Mouse (Mus musculus): Measurements from ENCODE around the gene Pdcd6ip. TPM values are rescaled to one million over a fixed set of nuclear protein-coding genes. Genes with fewer than 3 reads are reported as not detected.

Gene Pdcd6ip
- polyA plus RNA-seq (2015; fragmentation: Nextera tagmentation; extraction: Ambion mirVana): 44.6 and 48.1 TPM in 2 replicates

DNA sequence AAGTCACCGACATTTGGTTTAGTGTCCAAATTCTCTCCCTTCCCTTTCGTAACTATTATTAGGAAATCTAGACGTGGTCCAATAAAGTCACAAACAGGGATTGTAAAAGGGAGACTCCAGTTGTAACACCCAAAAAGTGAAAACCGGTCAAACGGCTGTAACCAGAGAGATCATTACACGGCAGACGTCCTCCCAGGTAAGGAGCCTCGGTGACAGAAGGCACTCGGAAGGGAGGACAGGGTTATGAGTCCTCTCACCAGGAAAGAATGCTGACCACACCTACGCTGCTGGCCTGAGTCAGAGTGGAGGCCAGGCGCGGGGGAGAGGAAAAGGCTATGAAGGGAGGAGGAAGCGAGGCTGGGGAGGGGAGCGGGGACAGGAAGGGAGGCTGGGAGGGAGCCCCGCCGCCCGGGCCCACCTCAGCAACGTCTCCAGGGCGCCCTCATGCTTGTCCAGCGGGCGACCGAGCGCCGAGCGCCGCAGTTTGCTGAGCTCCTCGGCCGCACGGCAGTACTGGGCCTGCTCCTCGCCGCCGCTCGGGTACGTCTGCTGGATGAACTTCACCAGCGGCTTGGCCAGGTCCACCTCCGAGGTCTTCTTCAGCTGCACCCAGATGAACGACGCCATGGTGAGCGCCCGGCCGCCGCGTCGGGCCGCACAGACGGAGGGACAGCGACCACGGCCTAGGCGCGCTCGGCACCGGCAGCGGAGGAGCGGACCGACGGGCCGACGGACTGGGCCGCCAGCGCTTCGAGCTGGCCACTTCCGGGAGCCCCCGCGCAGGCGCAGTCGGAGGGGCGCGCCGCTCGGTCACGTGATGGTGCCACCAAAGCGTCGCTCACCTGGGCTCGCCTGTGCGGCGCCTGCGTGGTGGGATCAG, at the start of gene Pdcd6ip:
TSS of gene Pdcd6ip (minus strand) at position 779 of the 880 bp plus-strand sequence.
- no peaks in the 10 kb centered on the region for H3K27me3 ChIP-seq (replicated peaks; ENCODE audit: control insufficient read depth, insufficient read depth, low read length)
- peak within 1 kb of the TSS; percentile 67 for H3K27ac ChIP-seq (ENCODE audit: low read length)
- no peaks in the 10 kb centered on the region for H3K36me3 ChIP-seq (ENCODE audit: control insufficient read depth, insufficient read depth)
- peak; percentile 93 for ATAC-seq
- peak within 1 kb of the TSS; percentile 93 for H3K4me2 ChIP-seq (ENCODE audit: low read length)
- no peaks in the 10 kb centered on the region for H3K9me3 ChIP-seq (ENCODE audit: control insufficient read depth, low read length)
- peaks cover 21% of the 10 kb centered on the region for H3K4me1 ChIP-seq (replicated peaks; ENCODE audit: control insufficient read depth, insufficient read depth, low read length)
- 2% methylated on average over 67 of the region's 77 CpGs for WGBS
- H3K9ac ChIP-seq (replicated peaks; ENCODE audit: low read depth, low read length): peak within 1 kb of the TSS; percentile 97
- peak within 1 kb of the TSS; percentile 98 for H3K4me3 ChIP-seq (replicated peaks; ENCODE audit: low read length)

- no peak overlapping the region for H3K4me2 ChIP-seq (ENCODE audit: low read length)
- H3K27me3 ChIP-seq (replicated peaks; ENCODE audit: control insufficient read depth, insufficient read depth, low read length): no peaks in the 10 kb centered on the region
- H3K4me3 ChIP-seq (replicated peaks; ENCODE audit: low read length): no peak overlapping the region
- WGBS: 82% methylated on average over 15 of the region's 15 CpGs
- peaks cover 3% of the 10 kb centered on the region; the same call in 1 of the 2 replicates for H3K4me1 ChIP-seq (replicated peaks; ENCODE audit: control insufficient read depth, insufficient read depth, low read length)
- H3K27ac ChIP-seq (ENCODE audit: low read length): no peak overlapping the region
- H3K9ac ChIP-seq (replicated peaks; ENCODE audit: low read depth, low read length): no peak overlapping the region
- no peaks in the 10 kb centered on the region for H3K9me3 ChIP-seq (ENCODE audit: control insufficient read depth, low read length)
- no peak for ATAC-seq
- no peaks in the 10 kb centered on the region for H3K36me3 ChIP-seq (ENCODE audit: control insufficient read depth, insufficient read depth)
Observed at GRCm38 (mm10) chr9:113755888-113756719, 48.0 kb upstream of the Pdcd6ip start.

- no peak for ATAC-seq
- no peak overlapping the region for H3K4me2 ChIP-seq (ENCODE audit: low read length)
Observed at GRCm38 (mm10) chr9:113749356-113749755, 41.3 kb upstream of the Pdcd6ip start.

DNA sequence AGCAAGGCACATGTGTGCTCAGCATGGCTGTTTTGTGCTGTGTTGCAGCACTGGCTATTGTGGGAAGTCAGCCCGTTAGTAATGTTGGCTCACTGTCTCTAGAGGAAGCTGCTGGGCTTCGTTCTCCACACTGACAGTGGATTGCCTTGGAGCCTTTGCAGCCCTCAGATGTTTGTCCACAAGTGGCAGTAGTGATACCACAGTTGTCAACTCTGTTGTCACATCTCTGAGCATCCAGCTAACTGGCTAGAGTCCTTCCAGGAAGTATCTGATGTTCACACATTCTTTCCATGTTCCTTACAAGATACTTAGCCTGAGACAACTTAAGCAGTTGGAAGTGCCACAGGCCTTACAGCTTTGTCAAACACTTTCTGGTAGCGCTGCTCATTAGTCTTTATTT, 35.2 kb upstream of the Pdcd6ip start:
- Histone ChIP-seq H3K4me2 (ENCODE audit: low read length) (no peak overlapping the region), H3K4me3 (replicated peaks; ENCODE audit: low read length) (no peak overlapping the region), H3K27me3 (replicated peaks; ENCODE audit: control insufficient read depth, insufficient read depth, low read length) (no peaks in the 10 kb centered on the region), H3K36me3 (ENCODE audit: control insufficient read depth, insufficient read depth) (no peaks in the 10 kb centered on the region), H3K27ac (ENCODE audit: low read length) (no peak overlapping the region), H3K4me1 (replicated peaks; ENCODE audit: control insufficient read depth, insufficient read depth, low read length) (peaks cover 12% of the 10 kb centered on the region), H3K9ac (replicated peaks; ENCODE audit: low read depth, low read length) (no peak overlapping the region), H3K9me3 (ENCODE audit: control insufficient read depth, low read length) (no peaks in the 10 kb centered on the region)
- ATAC-seq: no peak
- 49% methylated on average over 3 of the region's 3 CpGs for WGBS

More at GRCm38 (mm10) chr9:113749356-113749755, 41.3 kb upstream of the Pdcd6ip start:
- H3K9ac ChIP-seq (replicated peaks; ENCODE audit: low read depth, low read length): no peak overlapping the region
- no peak overlapping the region for H3K4me3 ChIP-seq (replicated peaks; ENCODE audit: low read length)
- H3K4me1 ChIP-seq (replicated peaks; ENCODE audit: control insufficient read depth, insufficient read depth, low read length): no peaks in the 10 kb centered on the region
- WGBS: 45% methylated on average over 7 of the region's 7 CpGs
- no peaks in the 10 kb centered on the region for H3K27me3 ChIP-seq (replicated peaks; ENCODE audit: control insufficient read depth, insufficient read depth, low read length)
- H3K36me3 ChIP-seq (ENCODE audit: control insufficient read depth, insufficient read depth): no peaks in the 10 kb centered on the region
- H3K27ac ChIP-seq (ENCODE audit: low read length): no peak overlapping the region
- H3K9me3 ChIP-seq (ENCODE audit: control insufficient read depth, low read length): no peaks in the 10 kb centered on the region

DNA sequence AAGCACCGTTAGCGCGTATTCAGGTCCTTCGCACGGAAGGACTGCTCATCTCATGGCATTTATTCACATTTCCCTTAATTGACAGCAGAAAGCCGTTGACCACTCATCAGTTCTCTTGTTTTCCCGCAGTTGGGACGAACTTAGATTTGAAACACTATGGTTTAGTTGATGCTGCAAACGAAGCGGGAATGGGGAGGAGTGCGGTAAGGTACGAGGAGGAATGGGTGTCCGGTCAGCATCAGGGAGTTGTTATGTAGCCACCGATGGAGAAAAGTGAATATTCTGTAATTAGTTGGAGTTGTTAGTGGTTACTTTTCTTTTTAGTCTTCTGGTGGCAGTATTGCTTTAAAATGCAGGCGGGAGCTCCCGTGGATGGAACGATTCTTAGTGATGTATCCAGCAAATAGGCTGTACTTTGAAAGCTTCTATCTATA, 34.3 kb upstream of the Pdcd6ip start:
- Histone ChIP-seq H3K4me1 (replicated peaks; ENCODE audit: control insufficient read depth, insufficient read depth, low read length) (peaks cover 12% of the 10 kb centered on the region), H3K4me2 (ENCODE audit: low read length) (peak overlapping the region; percentile 81), H3K4me3 (replicated peaks; ENCODE audit: low read length) (peak overlapping the region; percentile 97), H3K27me3 (replicated peaks; ENCODE audit: control insufficient read depth, insufficient read depth, low read length) (no peaks in the 10 kb centered on the region), H3K9me3 (ENCODE audit: control insufficient read depth, low read length) (no peaks in the 10 kb centered on the region), H3K36me3 (ENCODE audit: control insufficient read depth, insufficient read depth) (no peaks in the 10 kb centered on the region), H3K27ac (ENCODE audit: low read length) (no peak overlapping the region), H3K9ac (replicated peaks; ENCODE audit: low read depth, low read length) (peak overlapping the region; percentile 6; the same call in 1 of the 2 replicates)
- 1% methylated on average over 17 of the region's 17 CpGs for WGBS
- ATAC-seq: no peak

GRCm38 (mm10) chr9:113741637-113742137, 33.6 kb upstream of the Pdcd6ip start:
- Histone ChIP-seq H3K4me1 (replicated peaks; ENCODE audit: control insufficient read depth, insufficient read depth, low read length) (peaks cover 12% of the 10 kb centered on the region), H3K4me2 (ENCODE audit: low read length) (peak overlapping the region; percentile 81), H3K9ac (replicated peaks; ENCODE audit: low read depth, low read length) (peak overlapping the region; percentile 73), H3K27me3 (replicated peaks; ENCODE audit: control insufficient read depth, insufficient read depth, low read length) (no peaks in the 10 kb centered on the region), H3K9me3 (ENCODE audit: control insufficient read depth, low read length) (no peaks in the 10 kb centered on the region), H3K36me3 (ENCODE audit: control insufficient read depth, insufficient read depth) (no peaks in the 10 kb centered on the region), H3K4me3 (replicated peaks; ENCODE audit: low read length) (peak overlapping the region; percentile 97), H3K27ac (ENCODE audit: low read length) (peak overlapping the region; percentile 45)
- WGBS: under 1% methylated on average over 61 of the region's 64 CpGs
- ATAC-seq: peak; percentile 81; the same call in 1 of the 2 replicates

DNA sequence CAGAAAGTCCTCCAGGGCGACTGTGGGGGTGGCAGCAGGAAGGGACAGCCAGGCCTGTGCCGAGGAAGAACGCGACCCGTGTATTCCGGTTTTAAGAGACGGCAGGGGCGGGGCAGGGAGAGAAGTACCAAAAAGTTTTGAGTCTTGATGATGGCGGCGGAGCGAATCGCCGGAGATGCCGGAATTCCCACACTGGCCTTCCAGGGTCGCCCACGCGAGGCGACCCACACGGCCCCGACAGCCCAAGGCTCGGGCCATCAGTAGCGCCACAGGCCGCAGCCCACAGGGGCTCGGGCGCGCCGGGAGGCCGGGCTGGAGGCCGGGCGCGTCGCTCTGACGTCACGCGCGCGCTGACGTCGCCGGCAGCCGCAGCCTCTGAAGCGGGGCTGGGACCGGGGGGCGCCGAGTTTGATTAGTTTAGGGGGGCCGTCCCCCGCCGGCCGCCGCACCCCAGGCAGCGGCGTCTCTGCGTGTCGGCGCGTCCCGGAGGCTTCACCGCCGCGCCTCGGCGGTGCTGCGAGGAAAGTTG, 33.1 kb upstream of the Pdcd6ip start, which contains the start of gene Clasp2:
TSS of gene Clasp2 (plus strand) at position 366 of the 529 bp plus-strand sequence.
- H3K27me3 ChIP-seq (replicated peaks; ENCODE audit: control insufficient read depth, insufficient read depth, low read length): no peaks in the 10 kb centered on the region
- peak within 1 kb of the TSS; percentile 97 for H3K4me3 ChIP-seq (replicated peaks; ENCODE audit: low read length)
- ATAC-seq: peak; percentile 97
- H3K4me1 ChIP-seq (replicated peaks; ENCODE audit: control insufficient read depth, insufficient read depth, low read length): peaks cover 12% of the 10 kb centered on the region
- no peaks in the 10 kb centered on the region for H3K9me3 ChIP-seq (ENCODE audit: control insufficient read depth, low read length)
- H3K4me2 ChIP-seq (ENCODE audit: low read length): peak within 1 kb of the TSS; percentile 81
- peak within 1 kb of the TSS; percentile 73 for H3K9ac ChIP-seq (replicated peaks; ENCODE audit: low read depth, low read length)
- H3K27ac ChIP-seq (ENCODE audit: low read length): peak within 1 kb of the TSS; percentile 45
- no peaks in the 10 kb centered on the region for H3K36me3 ChIP-seq (ENCODE audit: control insufficient read depth, insufficient read depth)
- WGBS: under 1% methylated on average over 63 of the region's 63 CpGs

DNA sequence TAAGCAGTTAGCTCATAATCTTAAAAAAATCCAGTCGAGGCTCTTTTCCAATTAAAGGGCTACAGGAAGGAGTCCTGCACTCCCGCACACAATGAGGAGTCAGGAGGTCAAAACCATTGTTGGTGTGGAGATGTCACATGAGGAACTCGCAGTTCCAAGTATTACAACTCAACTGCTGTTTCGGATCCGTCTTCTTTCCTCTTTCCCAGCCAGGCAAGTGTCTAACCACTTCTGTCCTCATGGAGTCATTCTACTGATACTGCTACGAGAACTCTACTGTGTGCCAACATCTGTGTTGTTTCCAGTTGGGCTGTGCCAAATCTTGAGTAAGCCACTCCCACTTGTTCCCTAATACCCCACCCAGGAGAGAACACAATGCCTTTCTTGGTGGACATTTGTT, 30.9 kb upstream of the Pdcd6ip start:
- no peak overlapping the region for H3K27ac ChIP-seq (ENCODE audit: low read length)
- H3K9ac ChIP-seq (replicated peaks; ENCODE audit: low read depth, low read length): no peak overlapping the region
- H3K9me3 ChIP-seq (ENCODE audit: control insufficient read depth, low read length): no peaks in the 10 kb centered on the region
- no peaks in the 10 kb centered on the region for H3K27me3 ChIP-seq (replicated peaks; ENCODE audit: control insufficient read depth, insufficient read depth, low read length)
- no peak overlapping the region for H3K4me2 ChIP-seq (ENCODE audit: low read length)
- H3K4me3 ChIP-seq (replicated peaks; ENCODE audit: low read length): no peak overlapping the region
- ATAC-seq: no peak
- H3K36me3 ChIP-seq (ENCODE audit: control insufficient read depth, insufficient read depth): no peaks in the 10 kb centered on the region
- 85% methylated on average over 6 of the region's 6 CpGs for WGBS
- H3K4me1 ChIP-seq (replicated peaks; ENCODE audit: control insufficient read depth, insufficient read depth, low read length): peaks cover 12% of the 10 kb centered on the region

All from forebrain, embryonic 16.5 days (tissue).